Mouse (Mus musculus) ovary, postnatal 36 days (tissue): ENCODE measurements around the gene 2200002J24Rik.

Experiments
- DNase-seq: peaks from one replicate; pipeline ENCODE4 v3.0.0; 2022; ENCODE audit warnings: low spot score, mixed read lengths

2200002J24Rik gene

DNA sequence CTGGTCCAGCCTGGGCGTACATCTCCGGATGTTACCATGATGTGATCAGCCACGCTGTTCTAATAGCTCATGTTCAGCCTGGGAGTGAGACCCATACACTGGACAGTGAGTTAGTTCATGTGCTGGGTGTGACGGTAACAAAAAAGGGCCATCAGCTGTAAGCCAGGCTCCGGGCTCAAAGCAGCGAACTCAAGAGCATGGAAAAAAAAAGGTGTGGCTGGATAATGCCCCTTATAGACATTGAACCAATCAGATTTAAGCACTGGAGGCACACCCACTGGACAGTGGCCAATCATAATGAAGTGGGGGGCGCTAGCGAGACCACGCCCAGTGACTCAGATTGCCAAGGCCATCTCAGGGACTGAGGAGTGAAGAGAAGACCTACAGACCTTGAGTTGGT, at the start of gene 2200002J24Rik:
Gene 2200002J24Rik (plus strand): TSS at position 338 of the 400 bp plus-strand sequence.
- DNase-seq = peak; percentile 65

DNA sequence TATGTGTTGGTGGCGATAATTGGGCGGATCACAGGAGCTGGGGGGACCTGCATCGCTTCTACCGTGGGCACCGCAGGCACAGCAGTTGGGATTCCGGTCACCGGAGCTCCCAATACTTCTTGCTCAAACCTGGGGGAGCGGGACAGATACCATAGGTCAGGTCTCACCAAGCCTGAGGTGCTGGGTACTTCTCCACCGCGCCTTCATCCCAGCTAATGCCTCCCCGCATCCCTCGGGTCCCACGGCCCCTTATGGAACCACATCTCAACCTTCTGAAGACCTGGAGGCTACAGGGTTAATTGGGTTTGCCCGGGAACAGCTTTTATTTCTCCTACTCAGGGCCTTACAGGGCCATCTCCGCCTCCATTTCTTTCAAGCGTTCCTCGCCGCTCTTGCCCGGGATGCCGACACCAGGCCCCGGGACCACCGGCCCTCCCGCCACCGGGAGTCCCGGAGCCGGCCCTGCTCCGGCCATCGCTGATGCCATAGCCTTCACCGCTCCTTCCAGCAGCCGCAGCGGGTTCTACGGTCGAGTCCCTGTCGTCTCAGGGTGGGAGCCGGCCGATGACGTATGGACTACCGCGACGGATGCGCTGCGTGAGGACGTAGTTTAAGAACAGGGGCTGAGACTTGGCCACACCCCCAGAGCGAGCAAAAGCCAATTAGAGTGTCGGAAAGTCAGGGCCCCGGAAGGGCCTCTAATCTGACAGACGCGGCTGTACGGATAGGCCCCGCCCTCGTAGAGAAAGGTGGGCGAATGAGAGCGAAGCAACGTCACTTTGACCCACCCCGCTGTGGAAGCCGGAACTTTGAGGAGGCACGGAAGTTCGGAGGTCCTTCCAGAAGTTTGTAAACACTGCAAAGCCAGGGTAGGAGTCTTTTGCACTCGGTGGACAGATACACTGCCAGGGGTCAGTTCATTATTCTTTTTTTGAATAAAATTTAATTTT, 48.9 kb upstream of the 2200002J24Rik start, which contains the start of gene Rbm42:
Gene Rbm42 (minus strand): TSS at position 727 of the 950 bp plus-strand sequence.
- peak; percentile 96 for DNase-seq

DNA sequence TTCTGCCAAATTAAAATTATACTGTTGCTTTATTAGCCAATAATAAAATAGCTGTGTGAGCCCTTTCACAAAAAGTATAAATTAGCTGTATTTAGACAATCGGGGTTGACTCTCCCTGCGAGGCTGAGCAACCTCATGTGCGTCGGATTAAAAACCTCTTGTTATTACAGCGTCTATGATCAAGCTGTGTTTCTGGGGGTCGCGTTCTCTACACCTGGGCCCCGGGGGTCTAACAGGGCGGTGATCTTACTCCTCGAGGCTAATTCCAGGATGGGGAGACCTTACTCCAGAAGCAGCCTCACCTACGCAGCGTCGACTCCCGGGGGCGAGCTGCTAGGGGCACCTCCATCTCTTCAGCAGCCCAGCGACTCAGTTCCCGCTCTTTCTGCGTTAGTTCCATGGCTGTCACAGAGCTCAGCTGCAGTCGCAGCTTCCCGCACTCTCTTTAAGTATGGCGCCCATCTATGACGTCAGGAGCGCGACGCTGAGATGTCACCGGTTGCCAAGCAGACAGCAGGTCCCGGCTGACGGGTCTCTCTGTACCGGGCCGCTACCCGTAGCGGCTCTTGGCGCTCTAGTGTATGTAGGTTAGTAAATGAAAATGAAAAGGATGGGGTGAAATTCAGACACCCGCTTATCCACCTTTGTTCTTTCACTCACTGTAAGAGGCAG, 34.1 kb upstream of the 2200002J24Rik start, which contains the start of gene Haus5:
Gene Haus5 (minus strand): TSS at position 466 of the 672 bp plus-strand sequence.
- DNase-seq = peak; percentile 86

DNA sequence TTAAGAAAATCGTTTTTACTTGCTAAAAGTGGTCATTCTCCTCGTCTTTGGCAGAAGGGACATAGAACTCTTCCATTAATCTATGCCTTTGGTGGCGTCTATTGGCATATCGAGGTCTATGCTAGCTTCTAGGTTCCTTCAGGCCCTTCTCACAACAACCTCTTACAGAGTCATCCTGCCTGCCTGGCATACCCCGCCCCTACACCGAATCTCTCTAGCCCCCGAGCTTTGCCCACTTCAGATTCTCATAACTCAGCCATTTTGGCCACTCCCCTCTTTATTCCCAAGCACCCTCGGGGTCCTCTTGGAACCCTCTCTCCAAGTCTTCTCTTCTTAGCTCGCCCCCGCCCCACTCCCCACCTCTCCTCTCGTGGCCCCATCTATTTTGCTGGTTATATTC, 33.4 kb upstream of the 2200002J24Rik start:
- DNase-seq = no peak

DNA sequence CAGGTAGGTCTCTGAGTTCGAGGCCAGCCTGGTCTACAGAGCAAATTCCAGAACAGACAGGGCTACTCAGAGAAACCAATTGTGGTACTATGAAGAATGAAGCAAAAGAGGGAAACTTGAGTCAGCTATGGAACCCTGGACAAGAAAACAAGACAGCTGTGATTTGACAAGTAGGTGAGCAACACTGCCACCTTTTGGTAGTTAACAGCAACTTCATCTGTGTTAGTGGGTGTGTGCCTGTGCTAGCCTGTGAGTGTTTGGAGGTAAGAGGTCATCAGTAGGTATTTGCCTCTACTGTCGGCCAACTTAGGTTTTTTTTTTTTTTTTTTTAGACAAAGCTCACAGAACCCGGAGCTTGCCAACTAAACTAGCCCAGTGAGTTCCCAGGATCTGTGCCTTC, 29.5 kb upstream of the 2200002J24Rik start:
- no peak for DNase-seq

DNA sequence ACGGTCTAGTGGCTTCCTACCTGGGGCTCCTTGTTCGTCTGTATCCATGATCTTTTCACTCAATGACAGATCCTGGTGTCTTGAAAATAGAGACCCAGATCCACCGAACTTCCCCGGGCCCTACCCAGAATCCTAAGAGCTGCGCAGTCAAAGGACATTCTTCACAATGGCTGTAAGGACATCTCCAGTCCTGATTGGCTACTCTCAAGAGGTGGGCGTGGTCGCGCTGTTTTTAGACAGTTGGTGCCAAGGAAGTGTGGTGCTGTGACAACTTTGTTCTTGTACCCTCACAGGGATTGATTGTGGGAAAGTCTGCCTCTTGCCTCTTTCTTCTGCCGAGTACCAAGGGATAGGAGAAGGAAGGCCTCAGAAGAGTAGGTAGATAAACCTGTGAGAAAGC, 27.2 kb upstream of the 2200002J24Rik start, which contains the start of gene Pmis2:
Gene Pmis2 (minus strand): TSS at position 126 of the 400 bp plus-strand sequence.
- DNase-seq = no peak

DNA sequence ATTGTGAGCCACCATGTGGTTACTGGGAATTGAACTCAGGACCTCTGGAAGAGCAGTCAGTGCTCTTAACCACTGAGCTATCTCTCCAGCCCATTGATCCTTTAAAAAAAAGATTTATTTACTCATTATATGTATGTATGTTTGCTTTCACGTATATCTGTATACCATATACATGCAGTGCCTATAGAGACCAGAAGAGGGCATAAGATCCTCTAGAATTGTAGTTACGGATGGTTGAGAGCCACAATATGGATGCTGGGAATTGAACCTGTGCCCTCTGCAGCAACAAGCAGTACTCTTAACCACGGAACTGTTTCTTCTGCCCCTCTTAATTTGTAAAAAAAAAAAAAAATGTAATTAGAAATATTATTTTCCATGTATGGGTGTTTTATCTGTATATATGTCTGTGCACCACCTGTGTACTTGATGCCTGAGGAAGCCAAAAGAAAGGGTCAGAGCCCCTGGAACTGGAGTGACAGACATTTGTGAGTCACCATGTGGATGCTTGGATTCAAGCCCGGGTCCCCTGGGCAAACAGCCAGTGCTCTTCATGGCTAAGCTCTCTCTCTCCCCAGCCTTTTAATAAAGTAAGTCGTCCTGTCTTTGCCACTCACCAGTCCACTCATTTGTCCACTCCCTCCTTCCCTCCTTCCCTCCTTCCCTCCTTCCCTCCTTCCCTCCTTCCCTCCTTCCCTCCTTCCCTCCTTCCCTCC, 20.3 kb upstream of the 2200002J24Rik start:
- peak; percentile 15 for DNase-seq

DNA sequence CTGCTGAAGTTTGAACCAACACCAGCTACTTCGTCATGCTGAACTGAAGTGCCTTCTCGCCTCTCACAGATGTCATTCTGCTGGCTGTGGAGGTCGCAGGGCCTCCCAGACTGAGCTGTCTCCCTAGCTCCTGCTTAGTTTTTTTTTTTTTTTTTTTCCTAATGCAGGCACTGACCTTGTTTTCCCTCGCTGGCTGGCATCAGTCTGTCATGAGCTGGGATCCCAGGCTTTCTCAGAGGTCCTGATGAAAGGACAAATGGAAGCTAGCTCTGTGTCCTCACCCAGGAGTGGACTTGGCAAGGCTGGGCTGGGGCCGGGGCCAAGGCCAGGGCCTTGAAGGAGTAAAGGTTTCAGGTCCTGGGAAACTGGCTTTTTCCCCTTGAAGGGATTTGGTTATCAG, 16.8 kb upstream of the 2200002J24Rik start:
- peak; percentile 37 for DNase-seq

DNA sequence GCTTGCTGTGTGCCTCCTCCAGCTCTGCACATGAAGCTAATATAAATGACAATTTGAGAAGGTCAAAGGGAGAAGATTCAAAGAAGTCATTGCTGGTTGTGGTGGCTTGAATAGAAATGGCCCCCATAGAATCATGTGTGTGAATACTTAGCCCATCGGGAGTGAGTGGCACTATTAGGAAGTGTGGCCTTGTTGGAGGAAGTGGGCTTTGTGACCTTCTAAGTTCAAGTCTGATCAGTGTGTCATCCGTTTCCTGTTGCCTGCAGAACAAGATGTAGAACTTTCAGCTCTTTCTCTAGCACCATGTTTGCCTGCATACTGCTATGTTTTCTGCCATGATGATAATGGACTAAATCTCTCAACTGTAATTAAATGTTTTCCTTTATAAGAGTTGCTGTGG, 15.3 kb upstream of the 2200002J24Rik start:
- no peak for DNase-seq

DNA sequence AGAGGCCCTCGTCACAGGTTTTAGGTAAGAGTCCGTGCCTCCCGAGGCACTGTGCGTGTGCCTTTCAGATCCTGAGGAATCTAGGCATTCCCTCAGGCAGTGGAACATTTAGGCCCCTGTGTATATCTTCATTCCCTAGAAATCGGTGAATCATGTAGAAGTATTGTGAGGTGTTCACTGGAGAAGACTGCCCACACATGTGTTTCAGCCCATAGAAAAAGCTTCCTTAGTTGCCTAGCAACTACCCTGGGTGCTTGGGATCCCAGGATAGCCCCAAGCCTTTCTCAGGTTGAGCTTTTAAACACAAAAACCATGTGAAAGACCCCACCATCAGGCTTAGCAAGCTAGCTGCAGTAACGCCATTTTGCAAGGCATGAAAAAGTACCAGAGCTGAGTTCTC, 10.4 kb upstream of the 2200002J24Rik start:
- DNase-seq = no peak

DNA sequence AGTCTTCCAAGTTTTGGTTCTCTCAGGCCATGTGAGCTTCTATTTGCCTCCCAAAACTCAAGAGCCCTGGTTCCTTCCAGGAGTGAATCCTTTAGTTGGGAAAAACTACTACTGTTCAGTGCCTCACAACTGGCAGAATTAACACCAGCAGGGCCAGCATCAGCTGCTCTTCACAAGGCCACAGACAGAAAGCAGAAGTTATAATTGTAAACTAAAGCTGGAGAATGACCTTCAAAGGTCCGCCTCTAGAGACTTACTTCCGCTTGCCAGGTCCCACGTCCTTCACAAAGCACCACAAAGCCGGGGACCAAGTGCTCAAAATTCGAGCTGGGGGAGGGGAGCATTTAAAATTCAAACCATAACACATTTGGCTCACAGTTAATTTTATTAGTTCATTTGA, 625 bp upstream of the 2200002J24Rik start:
- DNase-seq = peak; percentile 30

DNA sequence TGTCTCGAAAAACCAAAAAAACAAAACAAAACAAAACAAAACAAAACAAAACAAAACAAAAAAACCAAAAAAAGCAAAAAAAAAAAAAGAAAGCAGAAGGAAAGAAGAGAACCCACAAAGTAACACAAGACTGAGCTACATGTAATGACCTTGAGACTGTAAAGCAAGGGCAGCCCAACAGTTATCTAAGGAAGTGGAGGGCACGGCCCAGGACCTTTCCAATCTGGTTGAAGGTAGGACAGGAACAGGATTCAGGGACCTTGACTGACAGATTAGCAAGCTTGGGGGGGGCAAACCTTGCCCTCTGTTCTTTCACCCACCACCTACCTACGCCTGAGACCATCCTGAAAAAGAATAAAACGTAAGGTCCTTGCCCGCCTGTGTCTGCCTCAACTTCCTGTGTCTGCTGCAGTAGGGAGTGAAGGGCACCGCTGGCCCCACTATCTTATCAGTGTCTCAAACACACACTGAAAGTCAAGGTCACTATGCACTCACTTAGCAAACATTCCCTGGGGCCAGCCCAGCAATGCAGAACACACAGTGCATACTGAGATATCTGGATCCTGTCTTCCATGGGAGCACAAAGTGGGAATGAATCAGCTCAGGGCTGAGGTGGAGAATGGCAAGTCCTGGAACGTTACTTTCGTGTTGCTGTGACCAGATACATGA, 7.6 kb downstream of the 2200002J24Rik start:
- peak; percentile 50 for DNase-seq

DNA sequence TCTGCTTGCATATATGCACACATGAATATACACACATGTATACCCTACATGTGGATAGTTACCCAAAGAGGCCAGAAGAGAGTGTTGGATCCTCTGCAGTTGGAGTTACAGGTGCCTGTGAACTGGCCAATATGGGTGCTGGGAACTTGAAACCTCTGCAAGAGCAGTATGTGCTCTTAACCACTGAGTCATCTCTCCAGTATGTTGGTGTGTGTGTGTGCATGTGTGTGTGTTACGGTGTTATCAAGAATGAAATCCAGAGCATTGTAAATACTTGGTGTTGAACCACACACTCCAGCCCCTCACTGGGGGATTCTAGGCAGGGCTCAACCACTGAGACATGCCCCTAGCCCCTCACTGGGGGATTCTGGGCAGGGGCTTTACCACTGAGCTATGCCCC, 8.7 kb downstream of the 2200002J24Rik start:
- no peak for DNase-seq

DNA sequence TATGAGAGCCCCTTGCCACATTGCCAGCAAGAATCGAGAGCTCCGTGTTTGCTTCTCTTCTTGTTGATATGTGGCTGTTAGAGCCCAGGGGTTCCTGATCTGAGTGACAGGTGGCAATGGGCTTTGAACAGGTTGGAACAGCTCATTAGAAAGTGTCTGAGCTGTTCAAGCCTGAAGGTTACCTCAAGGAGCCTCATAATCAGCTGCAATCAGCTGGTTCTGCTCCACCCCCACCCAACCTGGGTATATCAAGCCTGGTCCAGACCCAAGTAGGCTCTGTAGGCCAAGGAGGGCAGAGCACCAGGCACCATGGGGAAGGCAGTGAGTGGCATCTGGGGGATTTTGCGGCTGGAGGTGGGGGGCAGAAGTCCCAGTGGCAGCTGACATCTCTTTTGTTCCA, 13.2 kb downstream of the 2200002J24Rik start, which contains the start of gene Atp4a:
Gene Atp4a (plus strand): TSS at position 268 of the 400 bp plus-strand sequence.
- no peak for DNase-seq

DNA sequence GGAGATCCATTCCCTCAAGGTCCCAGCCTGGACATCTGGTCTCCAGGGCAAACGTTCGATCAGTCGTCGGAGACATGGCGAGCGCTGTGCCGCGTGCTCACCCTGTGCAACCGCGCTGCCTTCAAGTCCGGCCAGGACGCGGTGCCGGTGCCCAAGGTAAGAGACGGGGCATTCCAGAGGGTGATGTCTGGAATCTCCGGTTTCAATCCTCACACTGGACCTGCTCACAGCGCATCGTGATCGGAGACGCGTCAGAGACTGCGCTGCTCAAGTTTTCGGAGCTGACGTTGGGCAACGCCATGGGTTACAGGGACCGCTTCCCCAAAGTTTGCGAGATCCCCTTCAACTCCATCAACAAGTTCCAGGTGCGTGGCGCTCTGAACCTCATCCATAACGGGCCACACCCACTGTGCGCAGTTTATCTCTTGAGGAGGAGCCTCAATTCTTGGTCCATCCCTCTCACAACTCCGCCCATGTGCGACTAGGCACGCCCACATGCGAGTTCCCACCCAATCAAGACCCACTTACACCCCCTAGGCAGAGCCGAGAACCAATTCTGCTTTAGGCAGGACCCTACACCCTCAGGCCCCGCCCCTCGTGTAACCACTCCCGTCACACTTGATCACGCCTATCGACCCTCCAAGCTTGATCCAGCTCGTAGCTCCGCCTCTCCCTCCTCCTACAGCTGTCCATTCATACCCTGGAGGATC, 18.4 kb downstream of the 2200002J24Rik start:
- DNase-seq = peak; percentile 78

DNA sequence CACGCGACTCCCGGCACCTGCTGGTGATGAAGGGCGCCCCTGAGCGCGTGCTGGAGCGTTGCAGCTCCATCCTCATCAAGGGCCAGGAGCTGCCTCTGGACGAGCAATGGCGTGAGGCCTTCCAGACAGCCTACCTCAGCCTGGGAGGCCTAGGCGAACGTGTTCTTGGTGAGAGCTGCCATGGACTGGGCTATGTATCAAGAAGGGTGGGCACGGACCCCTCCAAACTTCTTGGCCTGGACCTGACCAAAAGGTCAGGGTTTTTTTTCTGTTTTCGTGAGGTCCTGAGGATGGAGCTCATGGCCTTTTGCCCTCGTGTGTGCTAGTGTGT, 19.0 kb downstream of the 2200002J24Rik start:
- DNase-seq = no peak

DNA sequence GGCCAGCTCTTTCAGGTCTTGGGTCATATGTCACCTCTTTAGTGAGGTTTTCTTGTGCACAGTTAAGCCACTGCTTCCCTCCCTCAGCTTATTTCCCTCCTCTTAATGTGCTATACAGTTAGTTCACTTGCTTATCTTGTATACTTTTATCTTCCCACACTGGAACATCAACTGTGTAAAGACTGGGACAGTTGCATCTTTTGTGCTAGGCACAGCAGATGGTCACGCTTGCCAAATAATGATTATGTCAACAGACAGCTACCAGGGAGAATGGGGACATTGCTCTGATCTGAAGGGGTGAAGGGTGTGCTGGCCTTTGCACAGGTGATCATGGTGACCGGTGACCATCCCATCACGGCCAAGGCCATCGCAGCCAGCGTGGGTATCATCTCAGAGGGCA, 20.9 kb downstream of the 2200002J24Rik start:
- DNase-seq = no peak

DNA sequence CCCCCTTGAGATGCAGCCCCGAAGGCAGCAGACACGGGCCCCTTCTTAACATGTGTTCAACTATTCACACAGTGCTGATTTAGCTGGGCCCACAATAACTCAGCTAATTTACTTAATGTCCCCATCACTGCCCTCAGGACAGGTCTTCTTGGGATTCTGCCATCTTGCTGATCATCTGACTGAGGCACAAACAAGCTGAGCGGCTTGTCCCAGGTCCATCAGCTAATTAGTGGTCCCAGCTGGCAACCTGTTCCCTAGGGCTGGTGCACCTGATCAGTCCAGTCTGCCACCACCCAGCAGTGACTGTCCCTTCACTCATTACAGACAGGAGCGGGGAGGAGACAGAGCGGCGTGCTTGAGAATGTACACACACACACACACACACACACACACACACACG, 22.6 kb downstream of the 2200002J24Rik start:
- DNase-seq = no peak

DNA sequence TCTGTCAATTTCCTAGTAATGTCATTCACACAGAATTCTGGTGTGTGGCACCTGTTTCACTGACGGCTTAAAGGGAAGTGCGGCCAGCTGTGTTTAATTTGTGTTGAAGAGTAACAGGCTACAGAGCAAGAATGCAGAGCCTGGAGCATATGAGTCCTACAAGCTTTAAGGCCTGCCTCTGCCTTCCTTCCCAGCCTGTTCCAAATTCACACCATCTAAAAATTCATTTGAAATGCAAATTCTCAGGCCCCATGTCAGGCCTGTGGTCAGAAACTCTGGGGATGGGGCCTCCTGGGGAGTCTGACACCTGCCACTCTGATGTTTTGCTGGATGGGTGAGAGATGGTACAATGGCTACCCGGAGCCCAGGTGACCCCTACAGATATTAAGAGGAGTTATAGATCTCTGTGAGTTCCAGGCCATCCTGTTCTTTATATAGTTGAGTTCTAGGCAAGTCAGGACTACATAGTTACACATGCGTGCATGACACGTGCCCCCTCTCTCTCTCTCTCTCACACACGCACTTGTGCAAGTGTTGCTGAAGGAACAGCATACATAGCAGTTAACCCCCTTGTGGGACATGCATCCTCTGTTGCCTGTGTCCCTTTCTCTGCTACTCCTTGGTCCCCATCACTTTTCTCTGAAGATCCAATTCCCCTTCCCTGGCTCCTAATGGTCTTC, 24.7 kb downstream of the 2200002J24Rik start:
- no peak for DNase-seq

DNA sequence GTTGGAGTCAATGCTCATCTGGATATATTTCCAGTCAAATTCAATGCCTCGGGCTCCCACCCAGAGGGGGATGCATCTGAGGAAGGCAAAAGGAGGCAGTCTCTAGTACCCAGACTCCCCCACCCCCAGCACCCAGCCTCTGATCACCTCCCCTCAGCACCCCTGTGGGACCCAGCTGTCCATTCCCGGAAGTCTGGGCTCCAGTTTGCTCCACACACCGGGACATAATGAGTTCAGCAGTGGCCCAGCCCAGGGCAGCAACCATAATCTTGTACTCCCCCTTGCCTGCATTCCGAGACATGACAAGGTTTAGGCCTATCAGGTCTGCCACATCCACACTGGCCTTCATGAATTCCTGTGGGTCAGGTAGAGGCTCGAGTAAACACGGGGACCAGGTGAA, 29.5 kb downstream of the 2200002J24Rik start:
- no peak for DNase-seq
